Mouse (Mus musculus) liver, embryonic 18 days (tissue): Measurements from ENCODE around the gene Ces1d. TPM values are rescaled to one million over a fixed set of nuclear protein-coding genes. Genes with fewer than 3 reads are reported as not detected.

ENCODE experiments used
- polyA plus RNA-seq: library from polyadenylated mRNA; depleted of rRNA; stranded (reverse); fragments of >200 nt; gene quantifications from 2 replicates; pipeline ENCODE4 v1.2.3, GENCODE M21; 2012; rRNA removed

Gene Ces1d
- 266 and 455 TPM in 2 replicates for polyA plus RNA-seq

GRCm38 (mm10) chr8:93197685-93198525, at the start of gene Ces1d:
Ces1d (minus strand) TSS chr8:93197838.

GRCm38 (mm10) chr8:93229446-93229845, 31.8 kb upstream of the Ces1d start, which contains the start of gene Ces1e:
Ces1e (minus strand) TSS chr8:93229619.

GRCm38 (mm10) chr8:93131233-93131980, 66.2 kb downstream of the Ces1d start, which contains the start of gene Ces1c:
Ces1c (minus strand) TSS chr8:93131283.

Other genes starting within 250 kb of the Ces1d start
- under 0.01 TPM in 1 of 2 replicates, not detected in the other for gene Slc6a2, start 237.8 kb downstream of the Ces1d start, polyA plus RNA-seq
- gene Ces1a, start 149.6 kb downstream of the Ces1d start, polyA plus RNA-seq: not detected in 2 replicates
- 0.17 and 0.31 TPM in 2 replicates for gene Ces1b, start 117.8 kb downstream of the Ces1d start, polyA plus RNA-seq
- 108 and 128 TPM in 2 replicates for gene Ces1c, start 66.6 kb downstream of the Ces1d start, polyA plus RNA-seq
- gene Ces1e, start 31.8 kb upstream of the Ces1d start, polyA plus RNA-seq: 5.3 and 12.9 TPM in 2 replicates
- gene Ces1f, start 81.9 kb upstream of the Ces1d start, polyA plus RNA-seq: 0.85 and 4.0 TPM in 2 replicates
- gene Ces1g, start 139.5 kb upstream of the Ces1d start, polyA plus RNA-seq: 1.9 and 7.0 TPM in 2 replicates
- not detected in 2 replicates for gene Ces1h, start 181.9 kb upstream of the Ces1d start, polyA plus RNA-seq